Mouse (Mus musculus): ENCODE measurements around the gene Ahcyl2.

GRCm38 (mm10) chr6:29946568-29946967 lies 178.8 kb downstream of the Ahcyl2 start:
- TF ChIP-seq CTCF (IDR thresholded peaks at IDR 0.05; ENCODE audit: borderline replicate concordance, insufficient read depth, low read length) = no peak
- TF ChIP-seq POLR2A (IDR thresholded peaks at IDR 0.05; ENCODE audit: low read depth, low read length) = no peak
